Mouse (Mus musculus): ENCODE measurements around the gene Slc28a3. TPM values are rescaled to one million over a fixed set of nuclear protein-coding genes. Genes with fewer than 3 reads are reported as not detected.

Slc28a3 gene
- total RNA-seq, 2 experiments from 2014 or later, result not detected

DNA sequence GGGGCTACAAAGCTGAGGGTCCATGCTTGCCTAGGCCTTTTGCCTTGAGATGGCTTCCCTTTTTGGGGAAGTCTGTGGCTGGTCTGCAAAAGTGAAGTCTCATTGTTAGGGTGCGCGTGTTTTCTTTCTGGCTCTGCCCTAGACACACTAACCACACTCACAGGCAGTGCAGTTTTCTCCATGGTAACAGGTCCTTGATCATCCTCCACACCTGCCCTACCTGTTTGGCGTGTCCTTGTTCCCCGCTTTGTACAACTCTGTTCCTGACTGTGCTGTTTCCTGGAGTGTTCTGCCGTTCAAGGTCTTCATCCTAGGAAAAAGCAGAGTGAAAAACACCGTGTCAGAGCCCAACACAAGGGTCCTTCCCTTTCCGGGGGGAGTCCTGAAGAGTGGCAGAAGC, 22.7 kb downstream of the Slc28a3 start:
- no peak for ATAC-seq (replicated peaks; ENCODE audit: poor library complexity, severe bottlenecking)

DNA sequence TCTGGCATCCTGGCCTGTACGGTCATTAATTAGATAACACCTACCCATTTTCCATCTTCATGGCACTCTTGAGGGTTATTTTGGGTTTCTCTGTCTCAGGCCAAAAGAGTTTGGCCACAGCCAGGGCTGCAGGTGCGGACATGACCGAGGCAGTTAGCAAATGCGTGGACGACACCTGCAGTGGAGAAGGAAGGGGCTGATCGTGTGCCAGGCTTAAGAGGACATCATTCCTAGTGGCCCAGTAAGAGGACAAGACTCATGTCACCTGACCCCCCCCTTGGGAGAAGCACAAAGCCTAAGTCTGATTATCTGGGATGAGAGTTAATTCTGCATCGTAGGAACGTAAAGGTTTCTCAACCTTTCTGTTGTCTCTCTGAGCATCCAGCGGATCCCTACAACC, 44.5 kb downstream of the Slc28a3 start:
- no peak for ATAC-seq (replicated peaks; ENCODE audit: poor library complexity, severe bottlenecking)

DNA sequence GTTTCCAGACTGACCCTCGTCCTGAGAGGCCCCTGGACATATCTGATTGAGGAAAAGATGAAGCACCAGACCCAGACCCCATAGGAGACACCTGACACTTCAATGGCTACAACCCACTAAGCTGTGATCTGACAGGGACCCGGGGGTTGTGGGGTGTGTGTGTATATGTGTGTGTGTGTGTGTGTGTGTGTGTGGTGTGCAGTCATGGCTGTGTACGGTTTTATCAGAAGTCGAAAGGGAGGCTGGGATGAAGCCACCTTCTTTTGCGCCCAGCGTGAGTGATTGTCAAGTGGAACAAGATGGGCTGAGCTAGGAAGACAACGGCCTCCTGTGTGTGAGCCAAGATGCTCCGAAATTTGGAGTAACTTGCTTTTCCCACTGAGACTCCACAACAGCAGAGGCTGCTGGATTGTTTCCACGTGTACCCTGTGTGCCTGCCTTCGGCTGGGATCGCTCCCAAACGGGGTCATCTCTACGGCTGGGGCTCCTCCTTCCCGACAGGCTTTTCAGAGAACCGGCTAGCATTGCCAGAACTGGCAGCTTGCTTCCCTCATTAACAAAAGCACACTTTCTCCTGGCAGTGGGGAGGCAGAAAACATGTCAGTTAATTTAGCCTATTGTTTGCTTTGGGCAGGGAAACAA, 50.1 kb downstream of the Slc28a3 start:
- no peak for ATAC-seq (replicated peaks; ENCODE audit: poor library complexity, severe bottlenecking)

DNA sequence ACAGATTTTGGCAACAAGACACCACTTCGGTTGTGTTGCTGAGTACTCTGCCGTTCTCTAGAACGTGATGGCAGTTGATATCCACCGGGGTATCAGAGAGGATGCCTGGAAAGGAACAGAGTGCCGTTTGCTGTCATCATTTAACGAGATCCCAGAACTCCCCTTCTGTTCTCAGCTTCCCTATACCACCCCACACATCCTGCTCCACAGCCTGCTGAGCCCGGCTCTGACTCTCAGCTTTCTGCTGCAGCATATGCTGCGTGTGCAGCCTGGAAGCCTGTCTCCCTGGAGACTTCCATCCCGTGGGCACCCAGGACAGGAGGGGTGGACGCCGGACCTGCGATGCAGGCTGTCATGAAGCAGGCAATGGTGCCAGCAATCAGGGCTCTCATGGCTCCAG, 52.5 kb downstream of the Slc28a3 start:
- ATAC-seq (replicated peaks; ENCODE audit: poor library complexity, severe bottlenecking), result no peak

DNA sequence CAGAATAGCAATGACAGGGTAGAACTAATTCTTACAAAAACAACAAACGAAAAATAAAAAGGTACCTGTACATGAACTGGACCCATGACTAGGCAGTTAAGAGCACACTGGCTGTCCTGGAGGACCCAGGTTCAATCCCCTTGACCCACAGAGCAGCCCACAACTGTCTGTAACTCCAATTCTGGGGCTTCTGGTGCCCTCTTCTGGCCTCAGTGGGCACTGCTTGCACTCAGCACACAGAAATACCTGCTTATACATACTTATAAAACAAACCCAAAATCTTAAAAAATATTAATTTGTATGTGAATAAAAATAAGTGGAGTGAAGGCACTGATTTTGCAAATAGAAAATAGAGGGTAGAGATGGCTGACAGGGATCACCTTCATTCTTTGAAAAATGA, 54.7 kb downstream of the Slc28a3 start:
- no peak for ATAC-seq (replicated peaks; ENCODE audit: poor library complexity, severe bottlenecking)

DNA sequence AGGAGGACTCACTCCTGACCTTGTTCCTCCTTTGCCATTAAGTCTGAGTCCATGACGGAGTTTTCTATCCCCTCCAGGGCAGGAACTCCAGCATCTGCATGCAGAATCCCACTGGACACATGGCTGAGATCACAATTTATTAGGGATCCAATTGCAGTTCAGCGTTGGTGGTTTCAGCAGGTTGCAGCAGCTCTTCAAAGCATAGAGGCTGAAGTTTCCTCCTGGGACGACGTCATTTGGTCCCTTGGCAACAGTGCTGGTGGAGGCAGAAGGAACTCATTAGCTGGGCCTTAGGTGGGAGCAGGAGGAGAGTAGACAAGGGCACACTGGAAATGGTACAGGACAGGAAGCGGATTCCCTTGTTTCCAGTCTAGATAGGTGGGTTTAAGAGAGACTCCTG, 55.1 kb downstream of the Slc28a3 start:
- ATAC-seq (replicated peaks; ENCODE audit: poor library complexity, severe bottlenecking), result no peak

DNA sequence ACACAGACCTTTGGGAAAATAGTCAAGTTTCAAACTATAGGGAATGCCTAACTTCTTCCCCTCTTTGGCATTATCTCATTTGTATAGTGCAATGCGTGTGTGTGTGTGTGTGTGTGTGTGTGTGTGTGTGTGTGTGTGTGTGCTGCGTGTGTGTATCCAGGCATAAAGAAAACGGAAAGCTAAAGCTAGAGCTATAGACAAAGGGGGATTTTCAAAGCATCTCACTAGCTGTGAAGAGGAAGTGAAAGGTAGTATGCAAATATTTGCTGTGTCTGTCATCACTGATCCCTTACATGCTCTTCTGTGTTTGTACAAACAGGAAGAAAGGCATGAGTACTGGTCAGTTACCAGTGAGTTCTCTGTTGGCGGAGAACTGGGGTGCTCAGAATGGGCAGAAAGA, 58.8 kb downstream of the Slc28a3 start:
- peak; percentile 94 for ATAC-seq (replicated peaks; ENCODE audit: poor library complexity, severe bottlenecking)

DNA sequence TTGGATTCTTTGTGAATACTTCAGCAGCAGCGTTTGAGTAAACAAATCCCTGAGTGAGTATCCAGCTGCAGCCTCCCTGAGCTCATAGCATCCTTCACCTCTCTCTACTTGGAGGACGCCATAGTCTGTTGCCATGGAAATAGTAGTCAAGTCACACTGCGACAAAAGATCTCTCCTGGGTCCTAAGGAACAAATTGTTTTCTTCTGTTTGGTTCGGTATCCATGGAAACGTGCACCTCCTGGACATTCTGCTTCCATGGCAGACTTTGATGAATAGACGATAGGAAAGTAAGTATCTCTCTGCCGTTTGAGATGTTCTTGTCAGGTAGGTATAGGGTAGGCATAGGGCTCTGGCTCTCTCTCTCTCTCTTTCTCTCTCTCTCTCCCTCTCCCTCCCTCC, 63.1 kb downstream of the Slc28a3 start:
- no peak for ATAC-seq (replicated peaks; ENCODE audit: poor library complexity, severe bottlenecking)

DNA sequence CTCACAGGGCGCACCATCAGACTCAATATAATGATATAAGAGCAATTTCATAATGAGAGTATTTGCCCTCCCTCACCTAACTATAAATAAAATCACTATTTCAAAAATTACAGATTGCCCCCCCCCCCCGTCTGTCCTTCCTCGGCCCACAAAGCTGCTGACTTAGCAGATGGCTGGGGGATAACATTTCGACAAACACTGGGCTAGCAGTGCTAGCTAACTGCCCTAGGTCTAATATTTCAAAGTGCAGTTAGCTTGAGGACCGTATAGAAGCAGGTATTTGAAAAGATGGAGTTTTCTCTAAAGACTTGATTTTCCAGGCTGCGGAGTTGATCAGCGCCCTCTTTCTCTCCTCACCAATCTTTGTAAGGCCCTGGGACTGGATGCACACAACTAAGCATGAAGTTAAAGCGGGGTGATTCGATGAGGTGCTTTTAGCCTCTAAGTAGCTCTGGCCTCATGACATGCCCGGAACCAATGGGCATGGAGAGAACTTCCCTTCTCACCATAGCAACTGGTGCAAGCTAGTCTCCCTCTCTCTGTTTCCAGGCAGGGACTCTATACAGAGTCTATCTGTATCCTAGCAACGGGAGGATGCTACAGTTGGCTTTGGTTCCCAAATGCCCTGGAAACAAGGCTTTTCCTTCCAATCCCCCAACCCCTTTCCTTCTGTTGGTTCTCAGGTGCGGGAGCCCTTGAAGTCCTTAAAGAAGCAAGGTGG, 66.8 kb downstream of the Slc28a3 start:
- no peak for ATAC-seq (replicated peaks; ENCODE audit: poor library complexity, severe bottlenecking)

DNA sequence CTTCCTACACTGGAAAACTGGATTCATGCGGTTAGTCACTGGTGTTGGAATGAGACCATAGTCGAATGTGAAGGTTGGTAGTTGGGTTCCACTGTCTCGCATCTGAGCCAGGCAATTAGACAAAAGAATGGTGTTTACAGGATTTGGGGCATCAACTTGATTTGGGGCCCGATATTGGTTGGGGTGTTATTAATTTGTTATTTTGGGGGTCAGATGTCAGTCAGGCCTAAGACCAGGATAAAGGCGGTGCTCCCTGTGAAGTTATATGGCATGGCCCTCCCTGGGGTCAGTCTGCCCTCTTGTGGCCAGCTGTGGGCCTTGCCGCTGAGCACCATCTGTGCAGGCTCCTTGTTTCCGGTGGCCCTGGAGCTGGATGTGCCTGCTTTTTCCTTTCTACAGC, 67.6 kb downstream of the Slc28a3 start:
- peak; percentile 88 for ATAC-seq (replicated peaks; ENCODE audit: poor library complexity, severe bottlenecking)

DNA sequence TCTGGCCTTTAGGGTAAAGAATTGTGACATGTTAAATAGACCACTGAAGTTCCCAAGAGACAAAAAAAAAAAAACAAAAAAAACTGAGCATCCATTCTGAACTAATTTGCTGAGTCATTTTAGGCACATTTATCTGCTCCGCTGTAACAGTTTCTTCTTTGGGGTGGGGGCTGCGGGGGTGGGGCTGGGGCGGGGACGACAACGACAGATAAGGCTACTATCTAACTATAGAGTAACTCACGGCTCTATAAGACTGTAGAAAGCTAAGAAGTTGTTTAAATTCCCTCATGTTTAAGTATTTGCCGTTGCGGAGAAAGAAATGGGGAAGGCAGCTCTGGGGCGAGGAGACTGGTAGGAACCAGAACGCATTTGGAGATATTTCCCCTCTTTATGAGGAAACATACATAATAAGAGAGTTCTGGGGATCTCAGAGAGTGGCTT, 68.1 kb downstream of the Slc28a3 start:
- ATAC-seq (replicated peaks; ENCODE audit: poor library complexity, severe bottlenecking), result no peak

DNA sequence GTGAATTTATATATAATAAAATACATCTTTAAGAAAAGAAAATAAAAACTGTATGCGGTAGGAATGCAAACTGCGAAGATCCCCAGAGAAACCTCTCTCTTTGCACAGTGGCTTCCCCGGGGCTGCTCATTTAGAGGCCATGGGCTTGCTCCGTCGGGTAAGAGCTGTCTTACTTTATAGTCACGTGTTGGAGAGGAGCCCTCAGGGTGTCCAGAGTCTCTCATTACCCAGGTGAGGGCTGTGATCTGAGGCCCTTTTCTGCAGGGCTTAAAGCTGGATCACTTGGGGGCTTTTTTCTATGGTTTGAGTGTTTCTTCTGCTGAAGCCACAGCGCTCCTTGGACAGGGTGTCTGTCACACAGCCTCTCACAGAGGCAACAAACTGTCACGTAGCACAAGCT, 68.5 kb downstream of the Slc28a3 start:
- ATAC-seq (replicated peaks; ENCODE audit: poor library complexity, severe bottlenecking), result no peak

DNA sequence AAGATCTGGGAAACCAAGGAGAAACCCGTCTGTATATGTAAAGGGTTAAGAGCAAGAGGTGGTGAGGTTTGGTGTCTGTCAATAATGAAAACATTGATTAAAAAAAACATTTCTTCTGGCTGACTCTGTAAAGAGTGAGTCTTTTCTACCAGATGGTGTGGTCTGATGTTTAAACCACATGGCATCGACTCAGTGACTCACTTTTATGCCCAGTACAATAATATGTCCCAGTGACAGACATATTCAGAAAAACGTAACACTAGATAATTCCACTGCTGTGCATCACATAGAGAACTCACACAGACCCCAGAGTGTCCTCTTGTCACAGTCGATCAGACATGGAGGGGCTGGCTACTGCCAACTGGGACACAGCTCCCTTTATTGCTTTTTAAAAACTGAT, 69.1 kb downstream of the Slc28a3 start:
- no peak for ATAC-seq (replicated peaks; ENCODE audit: poor library complexity, severe bottlenecking)

DNA sequence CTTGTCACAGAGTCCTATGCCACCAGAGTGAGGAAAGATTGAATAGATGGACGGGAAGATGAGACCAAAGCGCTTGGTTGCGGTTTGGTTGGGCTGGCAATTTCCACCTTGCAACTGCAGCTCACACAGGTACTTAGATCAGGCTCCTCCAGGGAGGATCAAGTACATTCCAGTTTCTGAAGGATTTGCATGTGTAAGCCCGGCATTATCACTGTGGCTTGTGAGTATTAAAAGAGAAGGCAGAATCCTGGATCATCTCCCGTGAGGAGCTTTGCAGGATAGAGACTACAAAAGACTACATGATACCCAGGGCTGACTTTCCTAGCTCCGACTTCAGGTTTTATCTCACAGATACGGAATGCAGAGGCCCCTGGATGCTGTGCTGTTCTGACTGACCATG, 71.7 kb downstream of the Slc28a3 start:
- ATAC-seq (replicated peaks; ENCODE audit: poor library complexity, severe bottlenecking), result no peak

DNA sequence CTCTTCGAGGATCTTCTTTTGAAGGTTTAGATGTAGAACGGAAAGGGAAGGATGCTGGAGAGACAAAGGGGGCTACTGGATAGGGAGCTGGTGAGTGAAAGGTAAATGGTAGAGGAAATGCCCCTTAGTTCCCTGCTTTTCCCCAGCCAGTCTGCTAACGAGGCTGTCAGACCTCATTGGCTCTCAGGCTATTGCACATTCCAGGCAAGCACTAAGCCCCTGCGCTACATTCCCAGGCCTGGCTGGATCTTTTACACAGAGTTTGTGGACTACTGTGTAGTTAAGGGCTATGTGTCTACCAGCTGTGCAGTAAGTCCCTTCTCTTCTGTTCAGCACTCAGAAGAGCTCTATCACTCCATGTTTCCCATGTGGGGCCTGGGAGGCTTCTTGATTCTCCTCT, 72.3 kb downstream of the Slc28a3 start:
- no peak for ATAC-seq (replicated peaks; ENCODE audit: poor library complexity, severe bottlenecking)

DNA sequence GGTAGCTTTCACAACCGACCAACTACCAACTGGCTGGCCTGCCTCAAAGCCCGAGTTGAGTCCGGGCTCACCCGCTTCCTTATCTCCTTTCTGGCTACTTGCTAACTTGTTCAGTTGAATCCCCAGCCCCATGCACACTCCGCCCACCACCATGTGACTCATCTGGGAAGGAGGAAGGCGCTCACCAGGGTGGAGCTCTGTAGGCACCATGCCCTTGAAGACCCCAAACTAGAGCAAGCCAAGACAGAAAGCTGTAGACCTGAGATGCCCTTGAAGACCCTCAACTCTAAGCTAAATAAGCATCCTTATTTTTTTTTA, 72.8 kb downstream of the Slc28a3 start:
- ATAC-seq (replicated peaks; ENCODE audit: poor library complexity, severe bottlenecking), result no peak

DNA sequence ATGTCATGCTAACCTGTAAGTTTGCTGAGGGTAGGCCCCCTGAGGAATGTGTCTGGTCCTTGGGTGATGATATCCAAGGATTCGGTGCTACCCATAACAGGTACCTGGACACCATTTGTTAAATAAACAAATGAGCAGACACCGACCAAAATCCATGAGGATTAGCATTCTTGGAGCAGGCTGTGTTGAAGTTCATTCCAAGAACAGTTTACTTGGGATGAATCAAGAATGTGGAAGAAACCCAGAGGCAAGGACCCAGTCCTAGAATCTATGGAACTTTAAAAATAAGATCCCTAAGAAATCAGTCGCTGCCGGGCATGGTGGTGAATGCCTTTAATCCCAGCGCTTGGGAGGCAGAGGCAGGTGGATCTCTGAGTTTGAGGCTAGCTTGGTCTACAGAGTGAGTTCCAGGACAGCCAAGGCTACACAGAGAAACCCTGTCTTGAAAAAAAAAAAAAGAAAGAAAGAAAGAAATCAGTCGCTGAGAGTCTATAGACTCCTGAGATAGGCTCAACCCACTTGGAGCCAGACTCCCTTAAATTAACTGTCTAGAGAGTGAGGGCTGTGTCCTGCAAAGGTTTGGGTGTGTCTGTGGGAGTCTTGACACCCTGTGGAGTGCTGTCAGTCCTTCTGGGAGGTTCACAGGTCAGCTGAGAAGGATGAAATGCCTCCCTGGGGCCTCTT, 73.3 kb downstream of the Slc28a3 start:
- ATAC-seq (replicated peaks; ENCODE audit: poor library complexity, severe bottlenecking), result no peak

DNA sequence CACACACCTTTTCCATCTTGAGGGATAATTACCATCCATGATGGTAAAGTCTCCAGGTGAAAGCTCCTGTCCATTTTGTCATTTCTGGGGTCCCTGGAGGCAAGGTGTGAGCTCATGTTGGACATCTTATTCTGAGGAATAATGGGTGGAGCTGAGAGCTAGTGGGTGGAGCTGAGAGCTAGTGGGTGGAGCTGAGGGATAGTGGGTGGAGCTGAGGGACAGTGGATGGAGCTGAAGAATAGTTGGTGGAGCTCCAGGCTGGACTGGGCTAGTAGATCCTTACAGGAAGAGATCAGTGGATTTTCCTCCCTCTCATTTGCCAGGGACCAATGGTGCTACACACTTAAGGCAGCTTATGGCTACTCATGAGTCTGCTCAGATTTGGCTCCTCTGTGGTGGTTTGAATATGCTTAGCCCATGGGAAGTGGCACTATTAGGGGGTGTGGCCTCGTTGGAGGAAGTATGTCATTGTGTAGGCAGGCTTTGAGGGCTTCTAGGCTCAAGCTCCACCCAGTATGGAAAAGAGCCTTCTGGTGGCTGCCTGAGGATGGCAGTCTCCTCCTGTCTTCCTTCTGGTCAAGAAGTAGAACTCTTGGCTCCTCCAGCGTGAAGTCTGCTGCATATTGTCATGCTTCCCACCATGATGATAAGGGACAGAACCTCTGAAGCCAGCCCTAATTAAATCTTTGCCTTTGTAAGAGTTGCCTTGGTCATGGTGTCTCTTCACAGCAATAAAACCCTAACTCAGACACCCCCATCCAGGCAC, 74.0 kb downstream of the Slc28a3 start:
- no peak for ATAC-seq (replicated peaks; ENCODE audit: poor library complexity, severe bottlenecking)

DNA sequence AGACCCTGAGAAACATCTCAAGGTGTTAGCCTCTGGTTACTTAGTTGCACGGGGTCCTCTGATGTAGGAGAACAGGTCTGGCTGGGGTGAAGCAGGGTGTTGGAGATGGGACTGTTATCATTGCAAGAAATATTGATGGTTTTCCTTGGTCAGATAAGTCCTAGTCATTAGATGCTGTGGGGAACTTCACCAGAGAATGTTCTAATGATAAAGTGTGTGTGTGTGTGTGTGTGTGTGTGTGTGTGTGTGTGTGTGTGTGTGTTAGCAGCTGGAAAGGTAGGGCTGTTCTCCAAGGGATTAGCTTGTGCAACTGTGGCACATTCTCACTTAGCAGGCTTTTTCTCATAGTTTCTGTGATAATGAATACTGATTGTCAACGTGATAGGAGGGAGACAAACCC, 75.4 kb downstream of the Slc28a3 start:
- no peak for ATAC-seq (replicated peaks; ENCODE audit: poor library complexity, severe bottlenecking)

DNA sequence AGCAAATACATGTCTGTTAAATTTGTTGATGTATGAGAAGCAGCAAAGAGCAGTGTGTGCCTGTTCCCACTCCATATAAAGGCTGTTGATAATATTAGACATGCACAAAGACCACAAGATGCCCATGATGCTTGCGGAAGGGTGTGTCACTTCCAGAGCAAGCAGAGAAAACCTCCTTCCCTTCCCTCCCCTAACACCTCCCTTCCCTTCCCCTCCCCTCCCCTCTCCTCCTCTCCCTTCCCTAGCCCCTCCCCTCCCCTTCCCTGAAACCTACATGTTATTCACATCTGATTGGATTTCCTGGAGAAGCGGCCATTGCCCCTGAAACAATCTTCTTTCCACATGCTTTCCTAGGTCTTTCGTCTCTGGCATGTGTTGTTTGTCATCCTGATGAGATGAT, 75.8 kb downstream of the Slc28a3 start:
- ATAC-seq (replicated peaks; ENCODE audit: poor library complexity, severe bottlenecking), result no peak

DNA sequence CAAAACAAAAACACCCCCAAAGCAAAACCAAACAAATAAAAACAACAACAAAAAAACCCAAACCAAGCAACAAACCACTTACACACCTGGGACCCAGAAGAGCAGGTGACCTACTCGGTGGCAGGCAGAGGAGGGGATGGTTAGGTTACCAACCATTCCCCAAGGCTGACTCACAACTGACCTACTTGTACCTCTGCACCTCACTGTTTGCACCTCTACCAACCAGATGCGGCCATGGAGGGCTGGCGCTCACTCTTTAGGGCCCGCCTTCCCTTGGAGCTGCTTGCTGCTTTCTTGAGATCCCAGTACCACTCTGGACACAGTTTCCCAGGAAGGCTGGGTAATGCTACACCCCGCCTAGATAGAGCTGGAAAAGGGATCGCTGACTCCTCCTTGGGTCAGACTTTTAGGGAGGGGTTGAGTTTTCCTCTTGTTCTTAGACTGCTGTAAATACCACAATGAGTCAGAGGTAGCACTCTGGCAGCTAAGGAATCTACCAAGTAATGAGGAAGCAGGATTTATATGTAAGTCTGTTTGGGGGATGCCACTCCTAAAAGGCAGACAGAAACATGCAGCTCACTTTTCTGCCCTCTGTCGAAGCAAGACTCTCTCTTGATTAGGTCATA, 76.3 kb downstream of the Slc28a3 start:
- no peak for ATAC-seq (replicated peaks; ENCODE audit: poor library complexity, severe bottlenecking)
